Mouse (Mus musculus): ENCODE results near the gene Klhl40.

Klhl40 gene

DNA sequence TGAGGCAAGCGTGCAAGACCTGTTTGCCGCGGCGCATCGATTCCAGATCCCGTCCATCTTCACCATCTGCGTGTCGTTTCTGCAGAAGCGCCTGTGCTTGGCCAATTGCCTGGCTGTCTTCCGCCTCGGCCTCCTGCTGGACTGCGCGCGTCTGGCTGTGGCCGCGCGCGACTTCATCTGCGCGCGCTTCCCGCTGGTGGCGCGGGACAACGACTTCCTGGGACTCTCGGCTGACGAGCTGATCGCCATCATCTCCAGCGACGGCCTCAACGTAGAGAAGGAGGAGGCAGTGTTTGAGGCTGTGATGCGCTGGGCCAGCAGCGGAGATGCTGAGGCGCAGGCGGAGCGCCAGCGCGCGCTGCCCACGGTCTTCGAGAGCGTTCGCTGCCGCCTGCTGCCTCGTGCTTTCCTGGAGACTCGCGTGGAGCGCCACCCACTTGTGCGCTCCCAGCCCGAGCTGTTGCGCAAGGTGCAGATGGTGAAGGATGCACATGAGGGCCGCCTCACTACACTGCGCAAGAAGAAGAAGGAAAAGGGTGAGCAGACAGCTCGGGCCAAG is 738 bp downstream of the Klhl40 start:
- peak; percentile 25 for DNase-seq (ENCODE audit: low read depth, low spot score)

DNA sequence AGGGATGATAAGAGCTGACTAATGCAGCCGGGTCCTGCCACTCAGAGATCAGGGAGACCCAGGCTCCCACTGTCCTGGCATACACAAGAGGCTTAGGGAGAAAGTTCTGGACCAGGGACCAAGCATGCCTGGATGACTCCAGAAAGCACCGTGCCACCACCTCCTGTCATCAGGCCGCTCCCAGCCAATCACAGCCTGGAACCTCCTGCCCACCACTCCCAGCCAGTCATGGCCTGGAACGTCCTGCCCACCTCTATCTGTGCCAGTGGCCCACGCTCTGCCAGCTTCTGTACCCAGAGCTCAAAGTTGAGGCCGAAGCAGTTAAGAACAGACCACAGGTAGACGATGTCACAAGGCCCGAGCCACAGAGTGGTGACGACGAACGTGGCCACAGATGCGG is 7.4 kb downstream of the Klhl40 start:
- no peak for DNase-seq (ENCODE audit: low read depth, low spot score)

DNA sequence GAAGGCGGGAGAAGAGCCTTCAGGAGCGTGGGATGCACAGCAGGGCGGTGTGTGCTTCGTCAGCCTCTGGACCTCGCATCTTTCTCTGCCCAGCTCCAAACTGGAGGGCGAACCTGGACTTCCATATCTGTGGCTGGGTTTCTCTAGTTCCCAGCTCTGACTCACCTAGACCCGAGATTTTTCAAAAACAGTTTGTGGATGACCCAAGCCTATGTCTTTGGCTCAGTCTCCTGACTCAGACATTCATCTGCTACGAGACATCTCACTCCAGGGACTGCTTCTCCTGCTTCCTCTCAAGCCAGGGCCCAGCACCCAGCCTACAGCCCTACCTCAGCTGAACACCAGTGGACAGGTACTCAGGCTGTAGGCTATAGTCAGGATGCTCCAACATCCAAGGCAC is 7.9 kb downstream of the Klhl40 start:
- no peak for DNase-seq (ENCODE audit: low read depth, low spot score)

DNA sequence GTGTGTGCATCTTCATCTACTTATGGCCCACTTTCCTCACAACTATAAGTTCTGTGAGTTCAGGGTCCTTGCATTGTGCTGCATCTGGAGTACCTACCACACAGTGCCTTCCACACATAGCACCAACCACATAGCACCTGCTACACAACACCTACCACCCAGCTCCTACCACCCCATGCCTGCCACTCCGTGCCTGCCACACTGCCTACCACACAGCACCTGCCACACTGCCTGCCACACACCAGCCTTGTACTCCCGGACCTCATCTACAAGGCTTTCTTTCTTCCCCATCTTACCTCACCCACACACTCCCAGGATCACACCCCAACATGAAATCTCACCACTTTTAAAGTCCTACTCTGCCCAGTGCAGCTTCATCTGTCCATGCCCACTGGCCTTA is 9.0 kb downstream of the Klhl40 start:
- no peak for DNase-seq (ENCODE audit: low read depth, low spot score)

DNA sequence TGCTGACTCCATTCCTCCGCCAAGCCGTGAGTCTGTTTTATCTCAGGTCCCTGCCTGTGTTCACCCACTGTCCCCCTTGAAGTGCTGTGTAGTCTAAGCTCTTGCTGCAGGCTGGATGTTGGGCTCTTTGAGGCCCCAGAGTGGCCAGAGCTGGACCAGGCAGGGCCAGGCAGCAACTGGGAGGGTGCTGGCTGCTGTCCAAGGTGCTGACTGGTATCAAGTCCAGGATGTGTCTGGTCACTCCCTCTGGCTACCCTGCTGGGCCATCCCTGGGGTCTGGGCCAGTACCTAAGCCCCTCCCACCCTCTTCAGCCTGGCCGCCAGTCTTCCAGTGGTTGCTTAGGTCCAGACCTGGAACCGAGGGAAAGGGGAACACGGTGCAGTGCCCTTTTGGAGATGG is 13.8 kb downstream of the Klhl40 start:
- DNase-seq (ENCODE audit: low read depth, low spot score), result no peak

DNA sequence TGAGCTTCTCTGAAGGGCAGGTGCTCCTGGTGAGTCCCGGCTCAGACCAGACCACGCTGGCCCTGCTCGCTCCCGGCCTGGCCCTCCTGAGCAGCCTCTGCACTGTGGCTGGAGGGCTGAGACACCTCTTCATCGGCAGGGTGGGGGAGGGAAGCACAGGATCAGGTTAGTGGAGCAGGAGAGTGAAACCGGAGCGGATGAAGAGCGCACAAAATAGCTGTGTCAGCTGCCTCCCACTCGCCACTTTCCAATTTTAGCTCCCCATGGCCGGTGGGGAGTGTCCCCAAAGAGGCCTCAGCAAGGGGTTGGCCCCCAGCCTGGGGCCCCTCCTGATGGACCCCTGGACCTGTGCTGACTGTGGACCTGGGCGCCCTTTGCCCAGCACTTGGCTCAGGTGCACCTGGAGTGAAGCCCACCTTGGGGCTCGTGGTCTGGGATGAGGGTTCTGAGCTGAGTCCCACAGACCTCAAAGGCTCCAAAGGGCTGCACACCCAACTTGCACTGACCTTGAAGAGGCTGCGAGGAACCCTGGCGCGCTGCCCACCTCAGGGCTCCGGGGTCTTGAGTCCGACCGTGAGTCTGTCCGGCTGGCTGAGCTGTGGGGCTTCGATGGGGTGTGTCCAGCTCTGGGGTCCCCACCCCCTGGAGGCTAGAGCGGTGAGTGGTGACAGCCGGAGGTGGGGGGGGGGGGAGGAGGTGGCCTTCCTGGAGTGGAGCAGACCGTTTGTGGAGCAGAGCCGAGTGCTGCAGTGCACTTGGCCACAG is 14.5 kb downstream of the Klhl40 start, which contains the start of gene Hhatl:
Hhatl (minus strand) TSS at position 751 of the 765 bp plus-strand sequence.
- no peak for DNase-seq (ENCODE audit: low read depth, low spot score)

DNA sequence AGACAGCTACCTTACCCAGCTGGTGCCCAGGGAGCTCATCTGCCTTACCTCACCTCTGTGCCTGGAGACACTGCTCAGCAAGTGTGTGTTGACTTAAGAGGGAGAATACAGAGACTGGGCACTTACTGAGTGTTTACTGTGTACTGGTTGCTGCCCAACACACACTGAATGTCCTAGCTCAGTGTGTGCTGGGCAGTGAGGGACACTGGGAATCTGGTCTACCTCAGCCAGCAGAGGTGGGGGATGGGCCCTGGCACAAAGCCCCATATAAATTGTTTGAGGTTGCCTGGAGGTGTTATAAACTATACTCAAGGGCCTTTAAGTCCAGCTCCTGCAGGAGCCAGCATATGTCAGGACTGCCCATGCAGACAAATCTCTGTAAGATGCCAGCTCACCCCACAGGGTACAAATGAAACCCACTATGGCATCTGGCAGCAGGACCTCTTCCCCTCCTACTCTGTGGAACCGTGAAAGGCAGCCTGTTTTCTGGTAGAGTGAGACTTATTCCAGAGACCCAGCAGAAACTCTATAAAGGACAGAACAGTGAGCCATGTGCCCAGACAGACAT is 17.6 kb downstream of the Klhl40 start:
- no peak for DNase-seq (ENCODE audit: low read depth, low spot score)

DNA sequence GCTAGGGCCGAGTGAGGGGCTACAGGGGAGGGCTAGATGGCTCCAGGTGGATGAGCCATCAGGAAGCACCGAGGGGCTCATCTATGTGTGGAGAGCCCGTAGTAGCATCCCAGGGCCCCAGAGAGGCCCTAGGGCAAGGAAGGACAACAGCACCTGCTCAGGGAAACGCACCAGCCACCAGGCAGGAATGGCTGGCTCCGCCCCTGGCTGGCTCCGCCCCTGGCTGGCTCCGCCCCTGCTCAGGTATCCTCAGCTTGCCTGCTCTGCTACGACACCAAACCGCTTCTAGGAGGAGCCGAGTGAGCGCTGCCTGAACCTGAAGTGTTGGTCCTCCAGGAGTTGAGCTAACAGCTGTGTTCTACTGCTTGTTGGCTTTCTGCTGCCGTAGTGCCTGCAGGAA is 20.3 kb downstream of the Klhl40 start:
- no peak for DNase-seq (ENCODE audit: low read depth, low spot score)

DNA sequence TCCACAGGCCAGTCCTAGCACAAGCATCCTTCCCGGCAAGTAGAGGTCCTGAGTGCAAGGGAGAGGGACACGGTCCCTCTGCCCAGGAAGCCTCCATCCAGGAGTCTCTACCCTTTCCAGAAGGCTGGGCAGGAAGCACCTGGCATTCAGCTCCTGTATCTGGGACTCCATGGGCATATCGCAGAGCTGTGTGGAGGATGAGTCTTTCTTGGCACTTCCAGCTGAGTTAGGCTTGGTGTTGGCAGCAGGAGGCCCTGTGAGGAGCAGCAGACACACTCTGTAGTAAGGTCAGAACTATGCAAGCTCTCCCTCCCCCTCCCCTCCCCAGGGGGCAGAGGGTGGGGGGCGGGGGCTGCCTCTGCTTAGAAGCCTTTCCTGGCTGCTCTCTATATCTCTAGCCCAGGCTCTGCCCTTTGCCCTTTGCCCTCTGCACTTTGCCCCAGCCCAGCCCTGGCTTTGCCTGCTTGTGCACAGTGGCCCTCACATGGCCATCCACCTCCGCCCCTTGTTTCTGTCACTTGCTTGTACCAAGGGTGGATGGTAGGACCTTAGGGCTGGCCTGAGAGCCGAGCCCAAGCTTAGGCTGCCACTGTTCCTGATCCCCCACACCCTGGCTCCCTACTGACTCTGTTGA is 21.6 kb downstream of the Klhl40 start:
- no peak for DNase-seq (ENCODE audit: low read depth, low spot score)

DNA sequence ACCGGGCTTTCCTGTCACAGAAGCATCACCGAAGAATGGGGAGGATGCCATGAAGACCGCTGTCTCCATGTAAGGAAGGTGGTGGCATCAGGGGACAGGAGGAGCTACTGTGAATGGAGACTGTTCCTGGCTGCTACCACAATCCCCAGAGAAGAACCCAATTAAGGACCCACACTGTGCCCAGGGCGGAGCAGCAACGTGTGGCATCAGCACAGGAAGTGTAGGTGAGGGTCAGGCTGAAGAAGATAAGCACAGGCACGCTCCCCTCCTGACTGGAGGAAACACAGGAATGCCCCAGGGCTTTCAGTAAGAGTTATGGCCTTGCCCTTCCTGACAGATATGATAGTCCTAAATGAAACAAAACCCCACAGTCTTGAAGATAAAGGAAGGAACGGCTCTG is 25.3 kb downstream of the Klhl40 start:
- no peak for DNase-seq (ENCODE audit: low read depth, low spot score)

DNA sequence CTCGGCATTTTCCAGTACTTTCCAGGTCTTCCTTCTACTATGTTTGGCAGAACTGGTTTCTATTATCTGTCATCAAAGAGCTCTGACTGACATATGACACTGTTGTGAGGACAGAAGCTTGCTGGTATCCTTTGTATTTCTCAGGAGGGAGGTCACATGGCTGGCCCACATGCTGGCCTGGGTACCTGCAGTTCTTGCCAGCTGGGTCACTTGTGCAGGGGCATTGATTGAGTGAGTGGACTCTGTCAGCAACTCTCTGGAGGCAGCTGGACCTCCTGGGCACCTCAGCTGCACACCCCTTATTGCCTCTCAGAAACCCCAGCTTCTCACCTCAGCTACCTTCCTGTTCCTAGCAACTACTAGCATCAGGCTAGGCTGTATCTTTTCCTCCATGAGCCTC is 30.1 kb downstream of the Klhl40 start:
- DNase-seq (ENCODE audit: low read depth, low spot score), result no peak

DNA sequence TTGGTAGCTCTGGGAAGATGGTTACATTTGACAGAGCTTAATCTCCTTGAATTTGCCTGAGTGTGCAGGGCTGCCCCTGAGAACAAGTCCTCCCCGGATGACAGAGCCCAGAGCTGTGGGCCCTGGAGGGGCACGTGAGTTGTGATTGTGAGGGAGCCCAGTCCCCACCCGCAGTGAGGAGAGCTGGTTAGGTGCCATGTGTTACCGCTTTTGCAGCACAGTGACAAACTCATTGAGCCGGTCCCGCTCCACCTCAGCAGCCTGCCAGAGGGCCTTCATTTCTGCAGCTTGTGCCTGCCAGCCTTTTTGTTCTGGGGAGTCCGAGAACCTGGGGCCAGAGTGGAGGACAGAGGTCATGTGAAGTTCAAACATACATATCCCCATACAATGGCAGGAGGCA is 30.5 kb downstream of the Klhl40 start:
- no peak for DNase-seq (ENCODE audit: low read depth, low spot score)

DNA sequence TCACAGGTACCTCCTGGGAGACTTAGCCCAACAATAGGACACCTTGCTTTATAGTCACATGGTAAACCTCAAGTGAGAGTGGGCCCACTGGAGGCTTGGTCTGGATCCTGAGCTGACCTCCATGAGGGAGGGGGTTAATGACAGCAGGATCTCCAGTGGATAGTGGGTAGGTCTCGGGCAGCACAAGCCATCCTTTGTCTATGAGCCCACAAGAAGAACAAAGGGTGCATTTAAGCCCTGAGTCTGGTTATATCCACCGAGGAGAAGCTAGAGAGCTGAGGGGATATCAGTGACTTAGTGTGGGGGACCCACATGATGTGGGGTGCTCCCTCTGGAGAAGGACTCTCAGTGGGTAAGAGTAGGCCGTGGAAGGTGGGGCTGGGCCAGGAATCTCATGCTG is 31.1 kb downstream of the Klhl40 start:
- no peak for DNase-seq (ENCODE audit: low read depth, low spot score)

DNA sequence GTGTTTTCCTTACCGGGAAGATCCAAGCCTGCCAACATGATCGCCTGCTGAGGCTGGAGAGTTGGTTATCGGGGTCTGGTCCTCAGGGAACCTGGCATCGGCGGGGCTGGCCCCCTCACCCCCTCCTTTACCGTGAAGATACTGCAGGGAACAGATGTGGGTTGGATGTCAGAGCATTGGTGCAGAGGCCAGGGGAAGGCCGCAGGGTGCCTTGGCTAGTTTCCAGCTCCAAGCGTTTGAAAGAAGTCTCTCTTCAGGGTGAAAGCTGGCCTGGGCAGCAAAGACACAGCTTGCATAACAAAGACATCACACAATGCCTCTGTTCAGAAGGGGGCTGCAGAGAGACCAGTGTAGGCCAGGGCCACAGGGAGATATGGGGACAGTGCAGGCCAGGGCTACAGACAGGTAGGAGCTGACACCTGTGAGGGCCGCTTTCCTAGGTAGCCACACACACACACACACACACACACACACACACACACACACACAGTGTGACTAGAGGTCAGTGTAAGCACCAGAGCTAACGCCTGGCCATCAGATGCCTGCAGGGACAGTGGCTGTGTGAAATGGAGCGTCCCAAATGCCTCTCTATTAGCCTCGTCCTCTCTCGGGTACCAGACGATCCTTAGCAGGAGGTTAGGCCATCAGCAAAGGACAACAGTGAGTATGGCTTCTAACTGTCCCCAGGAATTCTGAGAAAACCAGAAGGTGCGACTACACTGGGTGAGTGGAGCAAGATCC is 32.8 kb downstream of the Klhl40 start:
- DNase-seq (ENCODE audit: low read depth, low spot score), result no peak

DNA sequence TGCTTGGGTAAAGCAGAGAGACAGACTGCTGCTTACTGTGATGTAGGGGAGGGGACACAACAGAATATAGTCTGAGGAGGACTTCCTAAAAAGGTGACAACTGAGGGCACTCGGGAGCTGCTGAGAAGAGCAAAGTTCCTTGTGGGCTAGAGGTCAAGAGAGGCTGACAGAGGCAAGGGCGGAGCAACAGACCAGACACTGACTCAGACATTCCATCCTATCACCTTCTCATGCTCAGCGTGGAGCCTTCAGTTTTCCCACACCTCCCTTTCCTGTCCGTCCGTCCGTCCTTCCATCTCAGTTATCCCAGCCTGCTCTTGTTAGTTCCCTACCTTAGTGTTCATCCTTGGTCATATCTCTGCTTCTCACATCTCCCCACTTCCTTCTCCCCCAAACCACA is 37.8 kb downstream of the Klhl40 start:
- DNase-seq (ENCODE audit: low read depth, low spot score), result no peak

DNA sequence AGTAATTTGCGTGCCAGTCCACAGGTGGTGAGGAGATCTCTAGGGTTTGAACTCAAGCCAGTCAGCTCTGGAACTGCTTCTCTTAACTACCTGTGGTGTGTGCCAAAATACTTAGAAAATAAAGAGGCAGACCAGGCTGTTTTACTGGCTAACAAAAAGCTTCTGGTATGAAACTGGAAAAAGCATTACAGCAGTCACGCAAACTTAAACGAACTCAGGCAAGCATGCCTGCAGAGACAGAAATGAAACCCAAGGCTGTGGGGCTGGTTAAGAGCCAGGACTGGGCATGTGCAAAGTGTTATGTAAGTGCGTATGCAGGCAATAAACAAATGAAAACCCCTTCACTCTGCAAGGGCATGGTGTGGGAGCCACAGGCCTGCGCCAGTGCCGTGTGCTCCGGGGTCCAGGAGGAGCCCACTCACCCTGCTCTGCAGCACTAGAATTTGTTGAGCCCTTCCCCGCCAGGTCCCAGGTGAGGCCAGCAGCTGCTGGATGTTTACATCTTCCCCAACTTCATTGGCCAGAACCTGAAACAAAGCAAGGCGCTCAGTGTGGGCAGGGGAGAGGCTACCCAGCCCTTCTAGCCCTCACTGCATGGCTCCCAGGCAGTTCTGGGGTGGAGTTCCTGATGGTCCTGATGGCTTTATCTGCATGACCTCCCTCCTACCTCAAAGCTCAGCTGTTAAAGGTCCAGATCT is 41.8 kb downstream of the Klhl40 start:
- no peak for DNase-seq (ENCODE audit: low read depth, low spot score)

DNA sequence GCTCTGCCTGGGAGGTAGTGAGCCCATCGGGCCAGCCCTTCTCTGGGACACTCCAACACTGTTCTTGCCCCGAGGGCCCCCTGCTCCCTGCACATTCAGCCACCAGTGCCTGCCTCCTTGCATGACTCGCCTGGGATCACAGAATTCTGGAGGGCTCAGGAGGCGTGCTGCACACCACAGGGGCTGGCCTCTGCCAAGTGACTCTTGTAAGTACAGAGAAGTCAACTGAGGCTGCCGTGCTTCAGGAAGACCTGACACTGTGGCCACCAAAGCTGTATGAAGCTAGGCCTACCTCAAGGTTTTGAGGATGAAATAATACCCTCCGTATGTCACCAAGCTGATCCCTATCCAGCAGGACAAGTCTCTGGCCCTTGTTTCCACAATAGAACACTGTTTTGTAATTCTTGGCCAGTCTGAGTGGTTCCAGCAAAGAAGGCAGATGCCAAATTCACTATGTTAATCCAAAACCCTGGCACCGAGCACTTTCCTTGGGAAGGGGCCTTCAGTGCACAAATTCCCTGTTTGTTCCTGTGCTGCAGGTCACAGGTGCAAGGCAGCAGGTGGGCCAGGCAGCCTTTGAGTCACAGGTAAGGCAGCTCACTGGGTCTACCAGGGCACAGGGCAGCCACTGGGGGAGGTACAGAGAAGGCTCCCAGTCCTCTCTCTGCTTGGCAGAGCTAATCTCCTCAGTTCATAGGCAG is 42.5 kb downstream of the Klhl40 start:
- no peak for DNase-seq (ENCODE audit: low read depth, low spot score)

DNA sequence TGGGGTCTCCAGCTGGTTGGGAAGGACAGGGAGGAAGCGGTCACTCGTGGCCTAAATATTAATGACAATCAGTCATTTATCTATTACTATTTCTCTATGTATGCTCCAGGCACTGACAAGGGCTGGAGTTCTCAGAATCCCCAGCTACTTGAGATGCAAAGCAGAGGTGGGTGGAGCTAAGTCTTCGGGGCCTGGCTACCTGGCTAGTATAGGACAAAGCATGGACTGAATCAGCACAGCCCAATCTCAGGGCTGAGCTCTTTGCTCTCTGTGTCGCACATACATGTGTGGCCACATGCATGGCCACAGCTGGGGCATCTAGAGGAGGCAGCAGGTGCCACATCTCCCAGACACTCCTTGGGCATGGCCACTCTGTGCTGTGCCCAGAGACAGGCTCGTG is 43.4 kb downstream of the Klhl40 start:
- DNase-seq (ENCODE audit: low read depth, low spot score), result no peak

DNA sequence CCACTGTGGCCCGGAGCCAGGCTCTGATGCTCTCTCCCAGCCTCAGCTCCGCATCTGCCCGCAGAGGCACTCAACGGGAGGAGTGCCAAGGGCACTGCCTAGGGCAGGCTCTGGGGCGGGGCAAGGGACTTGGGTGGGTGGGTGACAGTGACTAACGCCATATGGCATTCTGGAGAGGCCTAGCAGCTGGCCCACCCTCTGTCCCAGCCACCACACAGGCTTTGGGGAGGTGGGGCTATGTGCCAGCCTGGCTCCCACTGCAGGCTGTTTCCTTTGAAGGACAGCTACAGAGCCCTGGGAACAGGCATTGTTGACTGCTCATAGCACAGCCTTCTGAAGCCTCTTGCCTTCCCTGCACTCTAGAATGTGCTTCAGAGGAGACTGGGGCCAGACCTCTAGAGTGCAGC is 45.2 kb downstream of the Klhl40 start:
- no peak for DNase-seq (ENCODE audit: low read depth, low spot score)

DNA sequence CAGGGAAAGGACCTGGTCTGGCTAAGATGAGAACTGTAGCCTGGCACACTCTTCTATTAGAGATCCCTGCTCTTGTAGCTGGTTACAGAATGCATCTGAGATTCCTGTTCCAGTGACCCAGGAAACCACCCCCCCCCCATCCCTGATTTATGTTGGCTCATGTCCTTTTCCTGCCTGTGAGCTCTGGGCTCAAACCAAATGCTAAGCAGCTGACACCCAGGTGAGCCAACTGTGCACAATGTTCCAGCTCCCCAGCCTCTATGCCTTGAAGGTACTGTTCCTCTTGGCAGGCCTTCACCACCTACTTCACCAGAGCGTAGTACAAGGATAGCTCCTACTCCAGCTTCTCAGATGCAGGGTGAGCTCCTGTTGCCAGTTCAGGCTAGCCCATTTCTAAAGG is 45.6 kb downstream of the Klhl40 start:
- no peak for DNase-seq (ENCODE audit: low read depth, low spot score)

DNA sequence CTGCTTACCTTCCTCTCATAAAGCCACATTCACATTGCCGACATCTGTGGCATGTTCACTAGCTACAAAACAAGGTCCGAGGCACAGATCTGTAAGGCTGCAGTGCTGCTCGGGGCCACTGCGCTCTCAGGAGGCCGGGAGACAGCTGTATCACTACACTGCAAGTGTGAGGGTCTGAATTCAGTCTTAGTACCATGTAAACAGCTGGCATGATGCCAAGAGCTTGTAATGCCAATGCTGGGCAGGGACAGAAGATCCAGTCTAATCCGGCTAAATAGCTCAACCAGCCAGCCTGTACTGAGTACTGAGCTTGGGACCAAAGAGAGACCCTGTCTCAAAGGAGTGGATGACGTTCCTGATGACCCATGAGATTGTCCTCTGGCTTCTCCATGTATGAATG is 46.6 kb downstream of the Klhl40 start:
- DNase-seq (ENCODE audit: low read depth, low spot score), result peak; percentile 61
